Mouse (Mus musculus) forebrain, embryonic 15.5 days (tissue): ENCODE data around the gene Rmi2. TPM values are rescaled to one million over a fixed set of nuclear protein-coding genes. Genes with fewer than 3 reads are reported as not detected.

Source experiments
- ATAC-seq: fragments of 200-750 bp; cut with Nextera tagmentation; replicated peaks from 2 replicates; pipeline ENCODE4 v1.8.0; 2017; ENCODE audit warnings: mild to moderate bottlenecking, moderate TSS enrichment, moderate library complexity
- H3K27ac ChIP-seq: fragments of 300-500 bp; sonication (generic); replicated peaks from 2 replicates; pipeline ENCODE4 v1.5.1; 2015; ENCODE audit warnings: mild to moderate bottlenecking, inconsistent platforms
- H3K27me3 ChIP-seq: fragments of 300-500 bp; sonication (generic); 2 replicates; pipeline ENCODE4 v1.6.1; 2015; ENCODE audit warnings: inconsistent platforms
- H3K36me3 ChIP-seq: fragments of 300-500 bp; sonication (generic); 2 replicates; pipeline ENCODE4 v1.6.1; 2015; ENCODE audit warnings: mild to moderate bottlenecking, inconsistent platforms
- H3K4me1 ChIP-seq: fragments of 300-500 bp; sonication (generic); 2 replicates; pipeline ENCODE4 v1.6.1; 2015; ENCODE audit warnings: inconsistent platforms
- H3K4me2 ChIP-seq: fragments of 300-500 bp; sonication (generic); replicated peaks from 2 replicates; pipeline ENCODE4 v1.6.1; 2015; ENCODE audit warnings: mild to moderate bottlenecking, inconsistent platforms
- H3K4me3 ChIP-seq: fragments of 300-500 bp; sonication (generic); 2 replicates; pipeline ENCODE4 v1.5.1; 2015; ENCODE audit warnings: mild to moderate bottlenecking, inconsistent platforms
- H3K9ac ChIP-seq: fragments of 300-500 bp; sonication (generic); replicated peaks from 2 replicates; pipeline ENCODE4 v1.6.1; 2015; ENCODE audit warnings: mild to moderate bottlenecking, inconsistent platforms
- H3K9me3 ChIP-seq: fragments of 300-500 bp; sonication (generic); 2 replicates; pipeline ENCODE4 v1.6.1; 2016; ENCODE audit warnings: inconsistent platforms
- WGBS: fragments of 180-500 bp; shearing (Covaris S2); methylation state at CpG from one replicate; pipeline ENCODE4 v1.1.7; 2015; ENCODE audit warnings: mixed read lengths; 5-methylcytosine and 5-hydroxymethylcytosine counted together
- polyA plus RNA-seq: library from polyadenylated mRNA; unstranded; fragments of >200 nt; fragmentation: Nextera tagmentation; extraction: Ambion mirVana; gene quantifications from 2 replicates; pipeline ENCODE4 v1.2.1, GENCODE M21; 2015

The Rmi2 gene
- polyA plus RNA-seq, 1 experiment from 2014 or later, result 0.94 TPM

- Histone ChIP-seq H3K4me1 (no peaks in the 10 kb centered on the region), H3K27me3 (no peaks in the 10 kb centered on the region), H3K9ac (no peak overlapping the region), H3K4me2 (no peak overlapping the region), H3K9me3 (no peaks in the 10 kb centered on the region), H3K27ac (no peak overlapping the region), H3K4me3 (no peak overlapping the region), H3K36me3 (no peaks in the 10 kb centered on the region)
- WGBS, result 97% methylated on average over 1 of the region's 1 CpGs
- no peak for ATAC-seq
Observed at GRCm38 (mm10) chr16:10810376-10810775, 24.5 kb upstream of the Rmi2 start.

- Histone ChIP-seq H3K4me2 (no peak within 1 kb of the TSS), H3K36me3 (no peaks in the 10 kb centered on the region), H3K9me3 (no peaks in the 10 kb centered on the region), H3K4me1 (no peaks in the 10 kb centered on the region), H3K9ac (no peak within 1 kb of the TSS), H3K27ac (no peak within 1 kb of the TSS), H3K4me3 (no peak within 1 kb of the TSS), H3K27me3 (no peaks in the 10 kb centered on the region)
- 96% methylated on average over 2 of the region's 2 CpGs for WGBS
- no peak for ATAC-seq
Observed at GRCm38 (mm10) chr16:10812865-10813371, 21.9 kb upstream of the Rmi2 start, which contains the start of gene Gm11172. Gene Gm11172 (plus strand): TSS chr16:10812915.

- Histone ChIP-seq H3K4me2 (no peak overlapping the region), H3K27me3 (no peaks in the 10 kb centered on the region), H3K9ac (no peak overlapping the region), H3K36me3 (no peaks in the 10 kb centered on the region), H3K9me3 (no peaks in the 10 kb centered on the region), H3K4me1 (no peaks in the 10 kb centered on the region), H3K27ac (no peak overlapping the region), H3K4me3 (no peak overlapping the region)
- WGBS, result 73% methylated on average over 4 of the region's 4 CpGs
- no peak for ATAC-seq
Observed at GRCm38 (mm10) chr16:10813726-10814125, 21.1 kb upstream of the Rmi2 start.

GRCm38 (mm10) chr16:10814864-10815263 is 20.0 kb upstream of the Rmi2 start:
- no peaks in the 10 kb centered on the region for H3K9me3 ChIP-seq
- no peak overlapping the region for H3K27ac ChIP-seq
- H3K27me3 ChIP-seq, result no peaks in the 10 kb centered on the region
- H3K4me1 ChIP-seq, result no peaks in the 10 kb centered on the region
- no peak overlapping the region for H3K4me3 ChIP-seq
- no peak overlapping the region for H3K9ac ChIP-seq
- no peaks in the 10 kb centered on the region for H3K36me3 ChIP-seq
- no peak overlapping the region for H3K4me2 ChIP-seq
- WGBS, result 96% methylated on average over 4 of the region's 4 CpGs
- no peak for ATAC-seq

GRCm38 (mm10) chr16:10818579-10819135 is 16.2 kb upstream of the Rmi2 start:
- Histone ChIP-seq H3K27ac (no peak overlapping the region), H3K9ac (no peak overlapping the region), H3K9me3 (no peaks in the 10 kb centered on the region), H3K36me3 (no peaks in the 10 kb centered on the region), H3K27me3 (no peaks in the 10 kb centered on the region), H3K4me3 (no peak overlapping the region), H3K4me1 (no peaks in the 10 kb centered on the region), H3K4me2 (no peak overlapping the region)
- WGBS, result 86% methylated on average over 4 of the region's 4 CpGs
- no peak for ATAC-seq

GRCm38 (mm10) chr16:10819966-10820365 is 14.9 kb upstream of the Rmi2 start:
- WGBS, result 70% methylated on average over 3 of the region's 3 CpGs
- Histone ChIP-seq H3K36me3 (no peaks in the 10 kb centered on the region), H3K27ac (no peak overlapping the region), H3K9me3 (no peaks in the 10 kb centered on the region), H3K9ac (no peak overlapping the region), H3K27me3 (no peaks in the 10 kb centered on the region), H3K4me1 (no peaks in the 10 kb centered on the region), H3K4me3 (no peak overlapping the region), H3K4me2 (no peak overlapping the region)
- ATAC-seq, result no peak

GRCm38 (mm10) chr16:10821387-10821786 is 13.5 kb upstream of the Rmi2 start:
- Histone ChIP-seq H3K4me3 (no peak overlapping the region), H3K4me1 (no peaks in the 10 kb centered on the region), H3K27ac (no peak overlapping the region), H3K27me3 (no peaks in the 10 kb centered on the region), H3K36me3 (no peaks in the 10 kb centered on the region), H3K4me2 (no peak overlapping the region), H3K9me3 (no peaks in the 10 kb centered on the region), H3K9ac (no peak overlapping the region)
- ATAC-seq, result no peak
- 73% methylated on average over 4 of the region's 4 CpGs for WGBS

- no peaks in the 10 kb centered on the region for H3K27me3 ChIP-seq
- no peak overlapping the region for H3K4me2 ChIP-seq
- no peaks in the 10 kb centered on the region for H3K4me1 ChIP-seq
- H3K9ac ChIP-seq, result no peak overlapping the region
- H3K9me3 ChIP-seq, result no peaks in the 10 kb centered on the region
- no peak overlapping the region for H3K4me3 ChIP-seq
- no peak overlapping the region for H3K27ac ChIP-seq
- no peaks in the 10 kb centered on the region for H3K36me3 ChIP-seq
- no peak for ATAC-seq
- 92% methylated on average over 1 of the region's 1 CpGs for WGBS
Observed at GRCm38 (mm10) chr16:10824536-10824935, 10.3 kb upstream of the Rmi2 start.

GRCm38 (mm10) chr16:10825840-10826239 is 9.0 kb upstream of the Rmi2 start:
- Histone ChIP-seq H3K9me3 (no peaks in the 10 kb centered on the region), H3K36me3 (no peaks in the 10 kb centered on the region), H3K9ac (no peak overlapping the region), H3K27me3 (no peaks in the 10 kb centered on the region), H3K4me2 (no peak overlapping the region), H3K27ac (no peak overlapping the region), H3K4me3 (no peak overlapping the region), H3K4me1 (no peaks in the 10 kb centered on the region)
- 92% methylated on average over 4 of the region's 4 CpGs for WGBS
- no peak for ATAC-seq

GRCm38 (mm10) chr16:10827269-10827668 is 7.6 kb upstream of the Rmi2 start:
- no peaks in the 10 kb centered on the region for H3K27me3 ChIP-seq
- no peak overlapping the region for H3K4me3 ChIP-seq
- H3K9ac ChIP-seq, result no peak overlapping the region
- no peaks in the 10 kb centered on the region for H3K9me3 ChIP-seq
- no peak overlapping the region for H3K4me2 ChIP-seq
- no peak overlapping the region for H3K27ac ChIP-seq
- no peaks in the 10 kb centered on the region for H3K4me1 ChIP-seq
- 95% methylated on average over 9 of the region's 9 CpGs for WGBS
- no peak for ATAC-seq
- H3K36me3 ChIP-seq, result no peaks in the 10 kb centered on the region

- no peaks in the 10 kb centered on the region for H3K4me1 ChIP-seq
- H3K27me3 ChIP-seq, result no peaks in the 10 kb centered on the region
- H3K36me3 ChIP-seq, result no peaks in the 10 kb centered on the region
- H3K9me3 ChIP-seq, result no peaks in the 10 kb centered on the region
- H3K9ac ChIP-seq, result no peak overlapping the region
- no peak overlapping the region for H3K4me3 ChIP-seq
- no peak for ATAC-seq
- no peak overlapping the region for H3K4me2 ChIP-seq
- H3K27ac ChIP-seq, result no peak overlapping the region
- 84% methylated on average over 7 of the region's 7 CpGs for WGBS
Observed at GRCm38 (mm10) chr16:10827766-10828460, 6.9 kb upstream of the Rmi2 start.

- Histone ChIP-seq H3K4me3 (no peak overlapping the region), H3K36me3 (no peaks in the 10 kb centered on the region), H3K9ac (no peak overlapping the region), H3K4me2 (no peak overlapping the region), H3K27me3 (no peaks in the 10 kb centered on the region), H3K9me3 (no peaks in the 10 kb centered on the region), H3K27ac (no peak overlapping the region), H3K4me1 (no peaks in the 10 kb centered on the region)
- whole genome bisulfite sequencing, result 81% methylated on average over 4 of the region's 4 CpGs
- no peak for ATAC-seq
Observed at GRCm38 (mm10) chr16:10828461-10828805, 6.4 kb upstream of the Rmi2 start.

- H3K9me3 ChIP-seq, result no peaks in the 10 kb centered on the region
- H3K4me3 ChIP-seq, result peak overlapping the region; percentile 83
- WGBS, result 8% methylated on average over 12 of the region's 12 CpGs
- H3K4me2 ChIP-seq, result peak overlapping the region; percentile 77
- no peaks in the 10 kb centered on the region for H3K36me3 ChIP-seq
- H3K27ac ChIP-seq, result no peak overlapping the region
- peak overlapping the region; percentile 22; the same call in 1 of the 2 replicates for H3K9ac ChIP-seq
- peaks cover 11% of the 10 kb centered on the region for H3K4me1 ChIP-seq
- 0 out of 2 replicates have a peak, but pooled peaks have one; percentile 1 for ATAC-seq
- H3K27me3 ChIP-seq, result peaks cover 4% of the 10 kb centered on the region; the same call in 1 of the 2 replicates
Observed at GRCm38 (mm10) chr16:10834542-10834910, 333 bp upstream of the Rmi2 start.
